Comparison of ENCODE assay signal across 8 mouse cellular contexts in genomic region chrX:152352553-152353153, GRCm38 (mm10). TPM values are rescaled to one million over a fixed set of nuclear protein-coding genes. Genes with fewer than 3 reads are reported as not detected.
A peak's percentile ranks its signal among the peaks of the same experiment; 100 is the strongest.
DNase-seq lines count a peak whose midpoint lies in the region; TF ChIP-seq lines count a peak whose summit lies in the region.

No protein-coding gene starts in this region.

- no peak for TF ChIP-seq POLR2A in brain, embryonic 14.5 days (IDR thresholded peaks at IDR 0.05; ENCODE audit: borderline replicate concordance, extremely low read depth, insufficient read depth, insufficient read length, poor library complexity, severe bottlenecking)

- DNase-seq in layer of hippocampus, adult 11-12 months (ENCODE audit: low spot score) = peak; percentile 18
- no peak for DNase-seq in layer of hippocampus, postnatal 36 days
- peak; percentile 76 for DNase-seq in brain, embryonic 14.5 days (ENCODE audit: low read depth)
- DNase-seq in forelimb bud, embryonic 11.5 days (ENCODE audit: low read depth, low spot score) = peak; percentile 63
- peak; percentile 17 to 30 for DNase-seq in kidney, adult 8-10 months
- peak; percentile 61 for DNase-seq in lung, postnatal 25 days (ENCODE audit: low spot score)
- peak; percentile 51 for DNase-seq in skeletal muscle tissue, adult 2 months (ENCODE audit: low read depth, low spot score)
- no peak for DNase-seq in left cerebral cortex, adult 9 months (ENCODE audit: low spot score in 2 of 2)

- TF ChIP-seq CTCF in brain, embryonic 14.5 days (IDR thresholded peaks at IDR 0.05; ENCODE audit: borderline replicate concordance, extremely low read depth, insufficient read depth, insufficient read length) = peak; percentile 51; the same call in 1 of the 2 replicates

RNA-seq across cellular contexts. Expression of gene Tspyl2, which starts 10.4 kb away (rescaled TPM):
- 100 to 1,000 TPM; 104 to 126 TPM for total RNA-seq in layer of hippocampus, postnatal 36 days (2021)
- polyA plus RNA-seq in brain, embryonic 14.5 days (2012; rRNA removed) = 112 and 126 TPM in 2 replicates

RNA-seq across cellular contexts. Expression of gene Gpr173, which starts 15.9 kb away (rescaled TPM):
- total RNA-seq in layer of hippocampus, postnatal 36 days (2021) = 10 to 100 TPM; 14.0 to 14.9 TPM
- polyA plus RNA-seq in brain, embryonic 14.5 days (2012; rRNA removed) = 22.3 and 26.3 TPM in 2 replicates

RNA-seq across cellular contexts. Expression of gene Kantr, which starts 25.4 kb away (rescaled TPM):
- 10 to 100 TPM; 53.0 to 53.1 TPM for total RNA-seq in layer of hippocampus, postnatal 36 days (2021)
- polyA plus RNA-seq in brain, embryonic 14.5 days (2012; rRNA removed) = 30.0 and 31.1 TPM in 2 replicates

Comparison
In these comparisons a context has a peak if more than half of its experiments do, and no peak if none do; other contexts are left out.
1. DNase-seq: peak in layer of hippocampus, adult 11-12 months (single experiment), brain, embryonic 14.5 days (single experiment), forelimb bud, embryonic 11.5 days (single experiment), kidney, adult 8-10 months (2 of 2), lung, postnatal 25 days (single experiment) and skeletal muscle tissue, adult 2 months (single experiment); none in layer of hippocampus, postnatal 36 days (0 of 2) and left cerebral cortex, adult 9 months (0 of 2).